Mouse (Mus musculus): ENCODE results near the gene Ndufv3. TPM values are rescaled to one million over a fixed set of nuclear protein-coding genes. Genes with fewer than 3 reads are reported as not detected.

The Ndufv3 gene
- polyA plus RNA-seq, 1 experiment, result 469 TPM

DNA sequence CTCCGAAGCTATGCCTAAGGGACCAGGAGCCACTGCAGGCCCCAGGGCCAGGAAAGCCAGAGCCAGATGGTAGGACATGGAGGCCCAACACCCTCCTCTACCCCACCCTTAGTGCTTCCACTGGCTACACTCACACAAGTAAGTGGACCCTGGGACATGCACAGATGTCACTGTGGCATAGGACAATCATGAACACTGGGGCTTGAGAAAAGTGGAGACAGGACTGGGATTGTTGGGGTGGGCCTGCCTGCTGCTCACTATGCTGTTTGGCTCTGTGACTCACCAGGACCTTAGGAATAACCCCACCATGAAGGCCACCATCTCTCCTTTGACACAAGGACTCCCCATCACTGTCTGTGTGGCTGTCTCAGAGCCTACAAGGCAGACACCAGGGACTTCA, 24.9 kb upstream of the Ndufv3 start:
- Histone ChIP-seq H3K79me2 (ENCODE audit: control insufficient read depth, insufficient read depth) (no peaks in the 10 kb centered on the region), H3ac (ENCODE audit: control insufficient read depth, insufficient read length) (no peak overlapping the region), H3K4me2 (ENCODE audit: low read depth) (no peak overlapping the region), H3K27me3 (ENCODE audit: control insufficient read depth, insufficient read depth, insufficient read length) (no peaks in the 10 kb centered on the region), H3K36me3 (ENCODE audit: control insufficient read depth, insufficient read depth) (peaks cover 12% of the 10 kb centered on the region), H3K4me3 (no peak overlapping the region)
- TF ChIP-seq CEBPB (IDR thresholded peaks at IDR 0.05; ENCODE audit: insufficient read depth, poor library complexity, severe bottlenecking) (no peak), POLR2AphosphoS2 (IDR thresholded peaks at IDR 0.05; ENCODE audit: insufficient read length, low read depth) (peak; percentile 24)

DNA sequence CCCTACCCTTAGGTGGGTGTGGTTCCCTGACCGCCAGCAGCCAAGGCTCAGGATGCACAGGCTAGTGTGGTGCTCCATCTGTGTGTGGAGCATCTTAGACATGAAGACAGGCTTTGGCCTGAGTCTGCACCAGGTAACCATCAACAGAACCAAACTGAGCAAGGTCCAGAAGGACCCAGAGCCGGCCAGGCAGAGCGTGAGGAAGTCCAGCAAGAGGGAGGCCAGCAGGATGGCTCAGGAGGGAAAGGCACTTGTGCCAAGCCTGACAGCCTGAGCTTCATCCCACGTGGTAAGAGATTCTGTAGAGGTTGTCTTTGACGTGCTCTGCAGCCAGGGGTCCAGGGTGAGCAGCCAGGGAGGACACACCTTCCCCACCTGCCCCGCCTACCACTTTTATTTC, 22.2 kb upstream of the Ndufv3 start:
- Histone ChIP-seq H3ac (ENCODE audit: control insufficient read depth, insufficient read length) (no peak overlapping the region), H3K27me3 (ENCODE audit: control insufficient read depth, insufficient read depth, insufficient read length) (no peaks in the 10 kb centered on the region), H3K4me3 (no peak overlapping the region), H3K79me2 (ENCODE audit: control insufficient read depth, insufficient read depth) (no peaks in the 10 kb centered on the region), H3K36me3 (ENCODE audit: control insufficient read depth, insufficient read depth) (peaks cover 12% of the 10 kb centered on the region), H3K4me2 (ENCODE audit: low read depth) (no peak overlapping the region)
- TF ChIP-seq MYOD1 (IDR thresholded peaks at IDR 0.05; ENCODE audit: control insufficient read depth in 1 of 3, insufficient read length in 2 of 3, low read depth in 2 of 3), result no peak
- TF ChIP-seq MYOG (IDR thresholded peaks at IDR 0.05; ENCODE audit: control insufficient read depth in 1 of 3, insufficient read depth in 1 of 3, insufficient read length in 2 of 3, low read depth in 2 of 3), result no peak

DNA sequence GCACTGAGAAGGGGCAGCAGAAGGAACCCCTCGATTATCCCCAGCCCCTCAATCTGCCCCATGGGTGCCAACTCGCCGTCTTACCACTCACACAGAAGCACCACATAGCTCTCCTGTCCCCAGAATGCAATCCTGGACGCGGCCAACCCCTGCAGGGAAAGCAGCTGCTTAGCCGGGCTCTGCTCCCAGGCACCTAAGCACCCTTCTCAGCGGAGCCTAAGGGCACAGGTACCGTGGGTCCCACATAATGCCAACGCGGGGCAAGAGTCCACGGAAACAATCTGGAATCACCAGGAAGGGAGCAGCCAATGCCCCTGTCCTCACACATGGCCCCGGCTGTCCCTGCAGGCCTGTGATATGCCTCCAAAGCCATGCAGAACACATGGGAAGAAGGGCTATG, 20.2 kb upstream of the Ndufv3 start:
- Histone ChIP-seq H3K4me2 (ENCODE audit: low read depth) (no peak overlapping the region), H3K79me2 (ENCODE audit: control insufficient read depth, insufficient read depth) (peaks cover 4% of the 10 kb centered on the region), H3K4me3 (no peak overlapping the region), H3K36me3 (ENCODE audit: control insufficient read depth, insufficient read depth) (peaks cover 12% of the 10 kb centered on the region), H3K27me3 (ENCODE audit: control insufficient read depth, insufficient read depth, insufficient read length) (no peaks in the 10 kb centered on the region), H3ac (ENCODE audit: control insufficient read depth, insufficient read length) (no peak overlapping the region)
- TF ChIP-seq POLR2A (IDR thresholded peaks at IDR 0.05; ENCODE audit: insufficient read length, low read depth) (no peak), MAX (IDR thresholded peaks at IDR 0.05; ENCODE audit: low read depth) (no peak), TCF3 (IDR thresholded peaks at IDR 0.05; ENCODE audit: insufficient read length, low read depth) (no peak), E2F4 (IDR thresholded peaks at IDR 0.05; ENCODE audit: insufficient read depth) (no peak), REST (IDR thresholded peaks at IDR 0.05; ENCODE audit: insufficient read depth, insufficient read length) (no peak)

DNA sequence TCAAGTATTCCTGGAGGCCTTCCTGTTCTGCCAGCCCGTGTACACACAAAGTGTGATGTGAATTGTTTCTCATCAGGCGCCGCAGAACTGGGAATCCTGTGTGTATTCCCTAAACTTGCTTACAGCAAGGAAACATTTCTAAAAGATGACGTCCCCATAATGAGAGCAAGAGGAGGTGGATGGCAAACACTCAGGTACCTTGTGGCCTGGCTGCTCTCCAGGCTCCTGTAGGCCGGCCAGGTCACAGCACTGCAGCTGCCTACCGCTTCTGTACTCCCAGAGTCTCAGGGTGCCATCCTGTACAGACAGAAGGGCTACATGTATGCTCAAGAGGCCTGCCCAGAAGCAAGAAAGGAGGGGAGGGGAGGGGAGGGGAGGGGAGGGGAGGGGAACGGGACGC, 19.5 kb upstream of the Ndufv3 start:
- H3K27me3 ChIP-seq (ENCODE audit: control insufficient read depth, insufficient read depth, insufficient read length), result no peaks in the 10 kb centered on the region
- no peak overlapping the region for H3ac ChIP-seq (ENCODE audit: control insufficient read depth, insufficient read length)
- H3K4me3 ChIP-seq, result no peak overlapping the region
- no peak overlapping the region for H3K4me2 ChIP-seq (ENCODE audit: low read depth)
- H3K36me3 ChIP-seq (ENCODE audit: control insufficient read depth, insufficient read depth), result peaks cover 12% of the 10 kb centered on the region
- TF ChIP-seq TCF12 (IDR thresholded peaks at IDR 0.05; ENCODE audit: insufficient read depth, poor library complexity, severe bottlenecking), result no peak
- no peak for TF ChIP-seq REST (IDR thresholded peaks at IDR 0.05; ENCODE audit: insufficient read depth, insufficient read length)
- no peak for TF ChIP-seq MAX (IDR thresholded peaks at IDR 0.05; ENCODE audit: low read depth)
- TF ChIP-seq MYOD1 (IDR thresholded peaks at IDR 0.05; ENCODE audit: control insufficient read depth in 1 of 3, insufficient read length in 2 of 3, low read depth in 2 of 3), result no peak
- H3K79me2 ChIP-seq (ENCODE audit: control insufficient read depth, insufficient read depth), result peaks cover 6% of the 10 kb centered on the region

DNA sequence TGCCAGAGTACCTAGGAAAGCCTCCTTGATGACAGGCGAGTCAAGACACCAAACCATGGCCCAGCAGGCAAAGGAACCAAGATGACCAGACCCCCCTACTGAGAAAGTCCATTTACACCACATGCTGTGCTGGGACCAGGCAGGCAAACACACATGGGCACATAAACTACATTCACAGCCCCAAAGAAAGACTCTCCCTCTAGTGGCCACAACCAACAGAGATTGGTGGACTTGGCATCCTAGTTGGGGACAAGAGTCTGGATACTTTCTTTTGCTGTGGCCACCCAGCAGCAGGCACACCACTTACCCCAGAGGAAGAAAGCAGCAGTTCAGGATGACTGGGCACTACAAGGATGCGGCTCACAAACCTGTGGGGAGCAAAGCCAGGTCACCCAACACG, 19.0 kb upstream of the Ndufv3 start:
- Histone ChIP-seq H3ac (ENCODE audit: control insufficient read depth, insufficient read length) (no peak overlapping the region), H3K27me3 (ENCODE audit: control insufficient read depth, insufficient read depth, insufficient read length) (no peaks in the 10 kb centered on the region), H3K4me3 (no peak overlapping the region), H3K36me3 (ENCODE audit: control insufficient read depth, insufficient read depth) (peaks cover 7% of the 10 kb centered on the region), H3K79me2 (ENCODE audit: control insufficient read depth, insufficient read depth) (peaks cover 6% of the 10 kb centered on the region), H3K4me2 (ENCODE audit: low read depth) (no peak overlapping the region)
- TF ChIP-seq MYOD1 (IDR thresholded peaks at IDR 0.05; ENCODE audit: control insufficient read depth in 1 of 3, insufficient read length in 2 of 3, low read depth in 2 of 3) (no peak), CEBPB (IDR thresholded peaks at IDR 0.05; ENCODE audit: insufficient read depth, poor library complexity, severe bottlenecking) (no peak), TCF3 (IDR thresholded peaks at IDR 0.05; ENCODE audit: insufficient read length, low read depth) (no peak)

DNA sequence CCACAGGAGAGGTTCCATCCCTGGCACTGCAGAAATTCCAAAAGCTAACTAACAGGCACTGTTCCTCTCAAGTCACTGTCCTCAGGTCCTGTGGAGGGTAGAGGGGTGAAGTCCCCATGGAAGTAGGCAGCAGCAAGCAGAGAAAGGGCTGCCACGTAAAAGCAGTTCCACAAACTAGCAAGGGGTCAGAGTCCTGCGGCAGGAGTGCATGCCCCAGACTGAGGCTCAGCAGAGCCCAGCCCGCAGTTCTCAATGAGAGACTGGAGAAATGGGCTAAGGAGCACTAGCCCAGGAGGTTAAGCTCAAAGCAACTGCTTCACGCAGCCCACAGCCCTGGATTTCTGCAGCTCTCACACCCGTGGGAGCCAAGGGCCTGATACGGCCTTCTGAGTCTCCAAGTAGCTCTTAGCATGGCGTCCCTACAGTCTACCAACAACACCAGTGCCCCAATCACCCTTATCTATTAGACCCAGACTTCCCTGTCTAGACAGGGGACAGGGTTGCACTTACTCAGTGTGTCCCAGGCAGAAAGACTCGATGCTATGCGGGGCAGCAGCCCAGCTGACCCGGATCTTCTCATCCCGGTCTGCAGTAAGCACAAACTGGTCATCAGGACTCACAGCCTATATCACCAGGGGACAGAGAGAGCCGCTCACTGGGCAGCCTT, 17.5 kb upstream of the Ndufv3 start:
- Histone ChIP-seq H3K36me3 (ENCODE audit: control insufficient read depth, insufficient read depth) (no peaks in the 10 kb centered on the region), H3K4me2 (ENCODE audit: low read depth) (no peak overlapping the region), H3K27me3 (ENCODE audit: control insufficient read depth, insufficient read depth, insufficient read length) (no peaks in the 10 kb centered on the region), H3K4me3 (no peak overlapping the region), H3K79me2 (ENCODE audit: control insufficient read depth, insufficient read depth) (peaks cover 6% of the 10 kb centered on the region), H3ac (ENCODE audit: control insufficient read depth, insufficient read length) (no peak overlapping the region)
- TF ChIP-seq MYOG (IDR thresholded peaks at IDR 0.05; ENCODE audit: control insufficient read depth in 1 of 3, insufficient read depth in 1 of 3, insufficient read length in 2 of 3, low read depth in 2 of 3) (no peak), TCF3 (IDR thresholded peaks at IDR 0.05; ENCODE audit: insufficient read length, low read depth) (no peak), POLR2AphosphoS2 (IDR thresholded peaks at IDR 0.05; ENCODE audit: insufficient read length, low read depth) (no peak), USF1 (IDR thresholded peaks at IDR 0.05; ENCODE audit: low read depth) (no peak), E2F4 (IDR thresholded peaks at IDR 0.05; ENCODE audit: insufficient read depth) (no peak), POLR2A (IDR thresholded peaks at IDR 0.05; ENCODE audit: insufficient read length, low read depth) (no peak), MYOD1 (IDR thresholded peaks at IDR 0.05; ENCODE audit: control insufficient read depth in 1 of 3, insufficient read length in 2 of 3, low read depth in 2 of 3) (no peak), TCF12 (IDR thresholded peaks at IDR 0.05; ENCODE audit: insufficient read depth, poor library complexity, severe bottlenecking) (no peak), CEBPB (IDR thresholded peaks at IDR 0.05; ENCODE audit: insufficient read depth, poor library complexity, severe bottlenecking) (no peak)
